Mouse (Mus musculus): ENCODE results near the gene Atp13a3. TPM values are rescaled to one million over a fixed set of nuclear protein-coding genes. Genes with fewer than 3 reads are reported as not detected.

Atp13a3 gene
- polyA plus RNA-seq, 1 experiment from 2014 or later: 22.0 TPM

GRCm38 (mm10) chr16:30389210-30389684, 16.5 kb downstream of the Atp13a3 start:
- peak; percentile 4 for ATAC-seq
- no peak for TF ChIP-seq CTCF (IDR thresholded peaks at IDR 0.05; ENCODE audit: low read depth)
- Histone ChIP-seq H3K27ac (ENCODE audit: low read depth, low read length) (peak overlapping the region; percentile 95), H3K36me3 (ENCODE audit: control insufficient read depth, insufficient read depth) (peaks cover 8% of the 10 kb centered on the region), H3K27me3 (replicated peaks; ENCODE audit: control insufficient read depth, insufficient read depth, low read length) (no peaks in the 10 kb centered on the region), H3K9me3 (ENCODE audit: control insufficient read depth) (no peaks in the 10 kb centered on the region), H3K4me1 (replicated peaks; ENCODE audit: control insufficient read depth, insufficient read depth, low read length) (peaks cover 13% of the 10 kb centered on the region; the same call in 1 of the 2 replicates), H3K9ac (ENCODE audit: low read depth, low read length) (peak overlapping the region; percentile 98), H3K4me3 (ENCODE audit: low read depth, low read length) (peak overlapping the region; percentile 91), H3K4me2 (replicated peaks; ENCODE audit: low read depth) (peak overlapping the region; percentile 87)
- 5% methylated on average over 17 of the region's 17 CpGs for WGBS

GRCm38 (mm10) chr16:30388522-30389209, 17.1 kb downstream of the Atp13a3 start:
- H3K4me2 ChIP-seq (replicated peaks; ENCODE audit: low read depth): peak overlapping the region; percentile 87
- no peaks in the 10 kb centered on the region for H3K27me3 ChIP-seq (replicated peaks; ENCODE audit: control insufficient read depth, insufficient read depth, low read length)
- H3K4me3 ChIP-seq (ENCODE audit: low read depth, low read length): peak overlapping the region; percentile 91
- peaks cover 13% of the 10 kb centered on the region; the same call in 1 of the 2 replicates for H3K4me1 ChIP-seq (replicated peaks; ENCODE audit: control insufficient read depth, insufficient read depth, low read length)
- WGBS: under 1% methylated on average over 34 of the region's 76 CpGs
- peak; percentile 36 for TF ChIP-seq CTCF (IDR thresholded peaks at IDR 0.05; ENCODE audit: low read depth)
- H3K36me3 ChIP-seq (ENCODE audit: control insufficient read depth, insufficient read depth): peaks cover 9% of the 10 kb centered on the region
- H3K9ac ChIP-seq (ENCODE audit: low read depth, low read length): peak overlapping the region; percentile 98
- no peaks in the 10 kb centered on the region for H3K9me3 ChIP-seq (ENCODE audit: control insufficient read depth)
- peak; percentile 90 for ATAC-seq
- H3K27ac ChIP-seq (ENCODE audit: low read depth, low read length): peak overlapping the region; percentile 95

- Histone ChIP-seq H3K4me3 (ENCODE audit: low read depth, low read length) (peak overlapping the region; percentile 91), H3K4me1 (replicated peaks; ENCODE audit: control insufficient read depth, insufficient read depth, low read length) (peaks cover 13% of the 10 kb centered on the region; the same call in 1 of the 2 replicates)
Observed at GRCm38 (mm10) chr16:30387871-30388460, 17.8 kb downstream of the Atp13a3 start.

GRCm38 (mm10) chr16:30386911-30387439, 18.8 kb downstream of the Atp13a3 start:
- peaks cover 14% of the 10 kb centered on the region for H3K36me3 ChIP-seq (ENCODE audit: control insufficient read depth, insufficient read depth)
- peaks cover 13% of the 10 kb centered on the region; the same call in 1 of the 2 replicates for H3K4me1 ChIP-seq (replicated peaks; ENCODE audit: control insufficient read depth, insufficient read depth, low read length)
- H3K9me3 ChIP-seq (ENCODE audit: control insufficient read depth): no peaks in the 10 kb centered on the region
- H3K27me3 ChIP-seq (replicated peaks; ENCODE audit: control insufficient read depth, insufficient read depth, low read length): no peaks in the 10 kb centered on the region
- 36% methylated on average over 8 of the region's 8 CpGs for WGBS
- ATAC-seq: no peak
- 0 out of 2 replicates have a peak overlapping the region, but pooled peaks have one; percentile 98 for H3K9ac ChIP-seq (ENCODE audit: low read depth, low read length)
- 0 out of 2 replicates have a peak overlapping the region, but pooled peaks have one; percentile 9 for H3K27ac ChIP-seq (ENCODE audit: low read depth, low read length)
- TF ChIP-seq CTCF (IDR thresholded peaks at IDR 0.05; ENCODE audit: low read depth): no peak
- peak overlapping the region; percentile 87 for H3K4me2 ChIP-seq (replicated peaks; ENCODE audit: low read depth)
- peak overlapping the region; percentile 91 for H3K4me3 ChIP-seq (ENCODE audit: low read depth, low read length)

More at GRCm38 (mm10) chr16:30387871-30388460, 17.8 kb downstream of the Atp13a3 start:
- 0% methylated on average over 43 of the region's 49 CpGs for WGBS
- ATAC-seq: peak; percentile 20
- Histone ChIP-seq H3K9me3 (ENCODE audit: control insufficient read depth) (no peaks in the 10 kb centered on the region), H3K27me3 (replicated peaks; ENCODE audit: control insufficient read depth, insufficient read depth, low read length) (no peaks in the 10 kb centered on the region), H3K4me2 (replicated peaks; ENCODE audit: low read depth) (peak overlapping the region; percentile 87), H3K9ac (ENCODE audit: low read depth, low read length) (peak overlapping the region; percentile 98), H3K36me3 (ENCODE audit: control insufficient read depth, insufficient read depth) (peaks cover 11% of the 10 kb centered on the region), H3K27ac (ENCODE audit: low read depth, low read length) (peak overlapping the region; percentile 95)
- TF ChIP-seq CTCF (IDR thresholded peaks at IDR 0.05; ENCODE audit: low read depth): no peak

- ATAC-seq: no peak
- H3K4me1 ChIP-seq (replicated peaks; ENCODE audit: control insufficient read depth, insufficient read depth, low read length): peaks cover 13% of the 10 kb centered on the region; the same call in 1 of the 2 replicates
- H3K4me2 ChIP-seq (replicated peaks; ENCODE audit: low read depth): peak overlapping the region; percentile 37; the same call in 1 of the 2 replicates
- no peaks in the 10 kb centered on the region for H3K27me3 ChIP-seq (replicated peaks; ENCODE audit: control insufficient read depth, insufficient read depth, low read length)
- H3K36me3 ChIP-seq (ENCODE audit: control insufficient read depth, insufficient read depth): peaks cover 14% of the 10 kb centered on the region
- no peak overlapping the region for H3K9ac ChIP-seq (ENCODE audit: low read depth, low read length)
- H3K9me3 ChIP-seq (ENCODE audit: control insufficient read depth): no peaks in the 10 kb centered on the region
- H3K27ac ChIP-seq (ENCODE audit: low read depth, low read length): no peak overlapping the region
- 66% methylated on average over 1 of the region's 1 CpGs for WGBS
- no peak for TF ChIP-seq CTCF (IDR thresholded peaks at IDR 0.05; ENCODE audit: low read depth)
- H3K4me3 ChIP-seq (ENCODE audit: low read depth, low read length): no peak overlapping the region
Observed at GRCm38 (mm10) chr16:30385531-30385930, 20.2 kb downstream of the Atp13a3 start.

GRCm38 (mm10) chr16:30376237-30376636, 29.5 kb downstream of the Atp13a3 start:
- Histone ChIP-seq H3K27ac (ENCODE audit: low read depth, low read length) (no peak overlapping the region), H3K27me3 (replicated peaks; ENCODE audit: control insufficient read depth, insufficient read depth, low read length) (no peaks in the 10 kb centered on the region)
- no peak for ATAC-seq

More at GRCm38 (mm10) chr16:30376237-30376636, 29.5 kb downstream of the Atp13a3 start:
- Histone ChIP-seq H3K4me1 (replicated peaks; ENCODE audit: control insufficient read depth, insufficient read depth, low read length) (no peaks in the 10 kb centered on the region), H3K4me2 (replicated peaks; ENCODE audit: low read depth) (no peak overlapping the region), H3K9me3 (ENCODE audit: control insufficient read depth) (no peaks in the 10 kb centered on the region), H3K9ac (ENCODE audit: low read depth, low read length) (no peak overlapping the region), H3K4me3 (ENCODE audit: low read depth, low read length) (no peak overlapping the region), H3K36me3 (ENCODE audit: control insufficient read depth, insufficient read depth) (peaks cover 7% of the 10 kb centered on the region; the same call in 1 of the 2 replicates)
- TF ChIP-seq CTCF (IDR thresholded peaks at IDR 0.05; ENCODE audit: low read depth): no peak
- 48% methylated on average over 3 of the region's 3 CpGs for WGBS
